Mouse (Mus musculus) frontal cortex, postnatal 14 days (tissue): Measurements from ENCODE around the gene Cldn15.

Experiments
- DNase-seq, 2 experiments: peaks; one replicate each; pipeline ENCODE4 v3.0.0; 2022; ENCODE audit warnings: low spot score in 2 of 2

Gene Cldn15

DNA sequence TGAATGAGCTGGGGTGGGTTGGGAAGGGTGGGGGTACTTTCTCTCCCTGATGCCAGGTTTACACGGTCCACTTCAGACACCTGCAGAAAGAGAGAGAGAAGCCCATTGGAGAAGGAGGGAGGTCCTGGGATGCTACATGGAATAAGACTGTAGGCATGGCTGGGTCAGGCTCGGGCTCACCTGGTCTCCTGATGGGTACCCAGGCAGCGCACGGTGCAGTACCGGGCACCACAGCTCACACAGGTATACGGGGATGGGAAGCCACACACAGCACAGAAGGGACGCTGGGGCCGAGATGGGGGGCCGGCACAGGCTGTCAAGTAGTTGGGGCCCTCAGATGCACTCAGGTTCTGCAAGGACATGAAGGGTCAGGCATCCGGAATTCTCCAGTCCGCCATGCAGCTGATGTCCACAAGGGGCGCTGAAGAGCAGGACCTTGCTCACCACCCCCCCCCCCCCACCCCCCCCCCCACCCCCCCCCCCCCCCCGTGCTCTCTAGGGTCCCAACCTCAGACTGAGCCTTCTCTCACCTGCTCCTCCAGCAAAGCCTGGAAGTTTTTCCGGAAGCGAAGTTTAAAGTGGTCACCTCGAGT lies 16.0 kb downstream of the Cldn15 start:
- no peak for DNase-seq

DNA sequence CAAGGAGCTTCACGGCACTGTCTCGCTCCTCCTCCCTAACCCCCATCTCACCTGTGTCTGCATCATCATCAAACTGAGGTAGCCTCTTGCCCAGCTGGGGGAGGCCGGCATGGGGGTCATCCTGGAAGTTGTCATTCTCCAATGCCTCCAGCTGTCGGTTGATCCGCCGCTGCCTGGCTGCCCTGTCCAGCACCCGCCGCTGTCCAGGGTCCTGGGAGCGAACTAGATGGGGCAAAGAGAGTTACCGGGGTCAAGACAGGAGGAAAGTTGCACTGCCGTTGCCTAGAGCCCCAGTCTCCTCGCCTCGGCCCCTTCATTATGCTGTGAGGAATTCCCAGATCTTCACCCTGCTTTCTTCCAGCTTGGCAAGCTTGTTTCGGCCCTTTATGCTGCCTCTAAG lies 18.4 kb downstream of the Cldn15 start:
- DNase-seq: no peak

DNA sequence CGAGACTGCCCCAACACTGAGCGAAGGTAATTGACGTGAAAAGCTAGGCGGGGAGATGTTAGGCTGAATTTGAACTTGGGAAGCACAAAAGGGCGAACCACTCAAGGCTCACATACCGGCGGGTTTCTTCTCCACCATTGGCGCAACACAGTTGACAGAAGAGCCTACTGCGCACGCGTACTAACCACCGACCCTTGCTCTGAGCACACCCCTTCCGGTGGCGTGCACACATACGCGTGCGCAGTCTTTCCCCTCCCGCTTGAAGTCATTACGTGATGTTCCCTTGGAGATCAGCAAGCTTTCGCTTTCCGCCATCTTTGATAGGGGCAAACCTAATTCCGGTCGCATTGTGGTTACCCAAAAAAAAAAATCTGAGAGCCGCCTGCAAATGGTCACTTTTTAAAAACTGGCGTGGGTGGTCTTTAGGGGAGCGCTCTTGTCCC lies 20.3 kb downstream of the Cldn15 start, which contains the start of gene Plod3:
Gene Plod3, plus strand, starts transcription at position 325 of the 443 bp plus-strand sequence.
- DNase-seq: peak; percentile 93 to 96

- DNase-seq: peak; percentile 70 to 77
These were observed 20.9 kb downstream of the Cldn15 start for GRCm38 (mm10) chr5:136987138-136987933.

DNA sequence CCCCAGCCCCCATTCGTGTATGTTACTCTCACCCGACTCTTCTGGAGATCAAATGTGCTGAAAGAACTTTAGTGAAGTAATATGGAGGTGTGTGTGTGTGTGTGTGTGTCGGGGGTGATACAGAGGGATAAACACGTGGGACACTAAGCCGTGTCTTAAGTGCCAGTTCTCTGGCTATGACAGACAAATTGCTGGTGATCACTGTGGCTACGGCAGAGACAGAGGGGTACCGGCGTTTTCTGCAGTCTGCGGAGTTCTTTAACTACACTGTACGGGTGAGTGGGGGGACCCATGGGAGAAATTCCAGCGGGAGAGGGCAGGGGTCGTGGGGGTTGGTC lies 21.5 kb downstream of the Cldn15 start, which contains the start of gene Znhit1:
Gene Znhit1, minus strand, starts transcription at position 88 of the 338 bp plus-strand sequence.
- DNase-seq: no peak

- peak in 1 of 2 experiments; percentile 40 for DNase-seq
These were observed 22.0 kb downstream of the Cldn15 start for GRCm38 (mm10) chr5:136988420-136988819.

DNA sequence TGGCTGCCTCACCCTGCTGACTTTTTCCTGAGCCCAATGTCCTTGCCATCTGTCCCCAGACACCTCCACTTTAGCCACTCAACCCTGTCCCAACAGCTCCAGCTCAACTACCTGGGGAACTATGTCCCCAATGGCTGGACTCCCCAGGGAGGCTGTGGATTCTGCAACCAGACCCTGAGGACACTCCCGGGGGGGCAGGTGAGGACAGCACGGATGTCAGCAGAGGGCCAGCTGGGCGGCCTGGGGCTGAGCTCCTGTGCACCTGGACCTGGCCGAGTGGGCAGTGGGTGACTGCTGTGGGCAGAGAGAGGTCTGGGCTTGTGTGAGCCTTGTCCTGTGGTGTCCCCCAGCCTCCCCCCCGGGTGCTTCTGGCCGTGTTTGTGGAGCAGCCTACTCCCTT lies 23.4 kb downstream of the Cldn15 start:
- no peak for DNase-seq

DNA sequence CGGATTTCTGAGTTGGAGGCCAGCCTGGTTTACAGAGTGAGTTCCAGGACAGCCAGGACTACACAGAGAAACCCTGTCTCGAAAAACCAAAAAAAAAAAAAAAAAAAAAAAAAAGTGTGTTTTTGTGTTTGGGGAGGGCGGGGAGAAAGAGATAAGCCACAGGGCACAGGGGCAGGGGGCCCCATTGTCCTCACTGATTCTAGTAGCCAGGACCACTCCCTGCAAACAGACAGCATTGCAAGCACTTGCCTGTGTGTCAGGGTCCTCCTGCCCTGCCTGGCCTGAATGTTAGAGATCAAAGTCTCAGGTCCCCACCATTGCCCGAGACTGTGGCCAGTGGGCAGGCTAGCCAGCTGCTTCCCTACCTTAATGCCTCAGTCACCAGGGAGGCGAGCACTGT lies 33.0 kb downstream of the Cldn15 start:
- DNase-seq: no peak

- DNase-seq: no peak
These were observed 34.2 kb downstream of the Cldn15 start for GRCm38 (mm10) chr5:137000612-137001011.

DNA sequence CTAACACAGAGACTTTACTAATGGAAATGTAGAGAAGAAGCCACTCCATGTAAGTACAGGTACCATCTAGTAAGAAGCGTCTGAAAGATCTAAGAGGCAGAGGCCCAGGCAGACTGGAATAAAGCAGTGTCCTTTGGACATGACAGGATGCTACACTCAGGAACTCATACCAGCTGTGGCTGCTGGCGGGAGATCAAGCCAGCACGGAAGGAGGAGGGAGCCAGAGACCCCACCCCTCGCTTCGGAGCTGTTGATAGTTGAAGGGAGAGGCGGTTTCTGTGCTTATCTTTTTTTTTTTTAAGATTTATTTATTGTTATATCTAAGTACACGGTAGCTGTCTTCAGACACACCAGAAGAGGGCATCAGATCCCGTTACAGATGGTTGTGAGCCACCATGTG lies 40.9 kb downstream of the Cldn15 start:
- no peak for DNase-seq

DNA sequence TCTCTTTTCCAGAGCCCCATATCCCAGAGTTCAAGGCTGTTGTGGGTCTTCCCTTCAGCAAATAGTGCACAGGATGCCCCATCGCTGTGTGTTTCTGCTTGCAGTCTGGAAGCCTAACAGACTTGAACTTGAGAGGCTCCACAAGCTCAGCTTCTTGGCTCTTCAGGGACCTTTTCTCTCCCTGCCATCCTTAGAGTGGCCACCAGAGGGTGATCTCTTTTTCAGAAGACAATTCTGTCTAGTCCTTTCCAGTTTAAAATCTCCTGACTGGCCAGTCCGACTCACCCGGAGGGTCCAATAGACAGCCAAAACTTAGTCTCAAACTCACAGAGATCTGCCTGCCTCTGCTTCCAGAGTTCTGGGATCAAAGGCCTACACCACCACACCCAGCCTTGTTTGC lies 43.6 kb downstream of the Cldn15 start:
- peak in 1 of 2 experiments; percentile 58 for DNase-seq

GRCm38 (mm10) chr5:137012401-137012950 lies 46.1 kb downstream of the Cldn15 start:
- DNase-seq: no peak

- no peak for DNase-seq
These were observed 49.5 kb downstream of the Cldn15 start for GRCm38 (mm10) chr5:137015913-137016312.

DNA sequence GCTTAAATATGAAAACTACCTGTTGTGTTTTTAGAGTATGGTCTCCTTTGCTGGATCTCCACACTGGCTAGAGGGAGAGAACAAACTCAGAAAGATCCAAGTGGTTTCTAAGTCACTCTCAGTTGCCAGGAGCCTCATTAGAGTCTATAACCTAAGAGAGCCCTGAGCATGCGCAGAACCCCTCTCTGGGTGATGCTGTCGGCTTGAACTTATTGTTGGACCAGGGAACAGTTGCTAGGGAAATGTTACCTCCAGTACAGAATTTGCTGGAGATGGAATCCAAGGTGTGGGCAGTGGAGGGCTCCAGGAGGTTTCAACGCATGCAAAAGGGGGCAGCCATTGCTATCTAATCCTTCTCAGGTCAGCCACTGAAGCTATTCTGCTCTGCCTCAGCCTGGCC lies 57.9 kb downstream of the Cldn15 start:
- no peak for DNase-seq

GRCm38 (mm10) chr5:137025132-137025531 lies 58.7 kb downstream of the Cldn15 start:
- DNase-seq: peak; percentile 58 to 76
